8 mouse cellular contexts compared by ENCODE assay signal in the genomic region with DNA sequence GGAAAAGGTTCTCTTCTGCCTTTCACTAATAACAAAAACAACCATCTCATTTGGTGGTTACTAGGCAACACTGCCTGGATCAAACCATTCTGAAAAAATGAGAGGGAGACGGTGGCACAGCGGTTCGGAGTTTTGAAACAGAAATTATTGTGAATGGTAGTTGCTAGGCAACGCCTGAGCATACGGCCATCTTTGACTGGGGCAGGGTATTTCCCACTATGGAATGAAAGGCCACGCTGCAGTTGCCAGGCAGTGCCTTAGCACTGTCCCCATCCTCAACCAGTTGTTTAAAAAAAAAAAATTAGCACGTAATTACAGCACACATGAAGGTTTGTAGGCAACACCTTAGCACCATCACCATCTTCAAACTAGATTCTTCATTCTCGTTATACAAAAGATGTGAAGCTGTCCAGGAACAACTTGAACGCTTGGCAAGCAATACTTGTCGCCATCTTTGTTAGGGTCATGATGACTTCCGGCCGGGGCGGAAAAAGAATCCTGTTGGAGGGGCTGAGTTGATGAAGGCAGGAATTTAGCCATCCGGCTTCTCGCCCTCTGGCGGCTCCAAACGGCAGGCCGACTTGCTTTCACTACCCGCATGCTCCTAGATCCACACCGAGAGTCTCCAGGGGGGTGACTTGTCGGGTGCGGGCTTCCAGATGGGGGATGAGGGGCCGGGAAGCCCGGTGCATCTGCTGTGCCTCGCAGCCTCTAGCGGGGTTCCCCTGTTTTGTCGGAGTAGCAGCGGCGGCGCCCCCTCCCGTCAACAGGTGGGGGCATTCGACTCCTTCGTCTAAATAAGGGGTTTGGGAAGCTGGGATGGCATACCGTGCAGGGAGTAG. TPM values are rescaled to one million over a fixed set of nuclear protein-coding genes. Genes with fewer than 3 reads are reported as not detected.
DNase-seq lines count a peak whose midpoint lies in the region; ATAC-seq lines count a peak whose summit lies in the region.

A gene (plus strand): TSS at position 487 of the 842 bp plus-strand sequence.

- H3K4me2 ChIP-seq in hindbrain, embryonic 11.5 days (replicated peaks; ENCODE audit: low read depth, low read length), result peak within 1 kb of the TSS; percentile 78

- H3K4me1 ChIP-seq in hindbrain, embryonic 11.5 days (replicated peaks; ENCODE audit: control insufficient read depth, insufficient read depth, low read length), result peaks cover 6% of the 10 kb centered on the region

- 1% methylated on average over 34 of the region's 34 CpGs for WGBS in hindbrain, embryonic 11.5 days

- peak; percentile 95 for DNase-seq in Muller cell, postnatal 12 days (ENCODE audit: inconsistent ontology term)
- peak; percentile 95 for DNase-seq in cerebellum, adult 9-11 months
- peak; percentile 92 to 95 for DNase-seq in frontal cortex, adult 2 months (ENCODE audit: extremely low spot score in 1 of 2, low spot score in 1 of 2)
- DNase-seq in hindbrain, embryonic 11.5 days (ENCODE audit: low spot score), result peak; percentile 91
- DNase-seq in layer of hippocampus, postnatal 10 days (ENCODE audit: low spot score in 2 of 2), result peak; percentile 92 to 93
- DNase-seq in lung, postnatal 10 days, result peak; percentile 96
- peak; percentile 89 for DNase-seq in ovary, postnatal 36 days (ENCODE audit: low spot score)
- DNase-seq in thymus, postnatal 25 days, result peak; percentile 86

- H3K36me3 ChIP-seq in hindbrain, embryonic 11.5 days (ENCODE audit: control insufficient read depth, insufficient read depth, low read length), result no peaks in the 10 kb centered on the region; the same call in 1 of the 2 replicates

- peak within 1 kb of the TSS; percentile 79 for H3K9ac ChIP-seq in hindbrain, embryonic 11.5 days (ENCODE audit: low read depth, low read length)

- H3K27me3 ChIP-seq in hindbrain, embryonic 11.5 days (ENCODE audit: control insufficient read depth, insufficient read depth, low read length), result no peaks in the 10 kb centered on the region

- no peaks in the 10 kb centered on the region for H3K9me3 ChIP-seq in hindbrain, embryonic 11.5 days (ENCODE audit: control insufficient read depth, low read length)

- peak within 1 kb of the TSS; percentile 53 for H3K4me3 ChIP-seq in hindbrain, embryonic 11.5 days (ENCODE audit: low read depth, low read length)

- peak within 1 kb of the TSS; percentile 78 for H3K27ac ChIP-seq in hindbrain, embryonic 11.5 days (ENCODE audit: low read depth, low read length)

- peak; percentile 74 for ATAC-seq in hindbrain, embryonic 11.5 days (ENCODE audit: low FRiP score)

RNA-seq across cellular contexts. Expression of the gene that starts here (rescaled TPM):
- 30.4 and 32.4 TPM in 2 replicates for polyA plus RNA-seq in frontal cortex, adult 2 months (2012; rRNA removed)
- 13.9 and 18.7 TPM in 2 replicates for polyA plus RNA-seq in hindbrain, embryonic 11.5 days (2014; fragmentation: Nextera tagmentation; extraction: Ambion mirVana)
- 10 to 100 TPM; 17.9 to 19.4 TPM for total RNA-seq in layer of hippocampus, postnatal 10 days (2021)

Comparison
In these comparisons a context has a peak if more than half of its experiments do, and no peak if none do; other contexts are left out.
1. Peak in every context shown above with its lines: DNase-seq, ATAC-seq, H3K4me3 ChIP-seq and H3K27ac ChIP-seq.